Mouse (Mus musculus): ENCODE results near the gene Crtac1. TPM values are rescaled to one million over a fixed set of nuclear protein-coding genes. Genes with fewer than 3 reads are reported as not detected.

Crtac1 gene
- total RNA-seq, 2 experiments from 2014 or later = 0.34 to 0.57 TPM

- DNase-seq (ENCODE audit: low spot score in 2 of 2) = no peak
These were observed 140.5 kb downstream of the Crtac1 start for GRCm38 (mm10) chr19:42290954-42291661.

DNA sequence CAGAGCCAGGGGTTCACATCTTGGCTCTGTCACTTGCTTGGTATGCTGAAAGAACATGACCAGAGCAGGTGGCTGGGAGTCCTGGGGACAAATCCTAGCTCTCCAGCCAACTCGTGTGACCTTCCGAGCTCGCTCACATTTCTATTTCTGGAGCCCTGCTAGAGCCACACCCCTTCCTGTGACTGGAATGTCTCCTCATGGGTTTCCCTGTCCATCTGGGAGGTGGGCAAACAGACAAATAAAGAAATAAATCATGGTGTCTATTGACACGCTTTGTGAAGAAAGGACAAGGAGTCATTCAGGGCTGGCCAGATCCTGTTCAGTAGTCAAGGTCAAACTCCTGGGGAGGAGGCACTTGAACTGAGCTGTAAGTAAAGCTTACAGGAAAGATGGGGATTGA is 143.2 kb downstream of the Crtac1 start:
- DNase-seq (ENCODE audit: low spot score in 2 of 2) = no peak

DNA sequence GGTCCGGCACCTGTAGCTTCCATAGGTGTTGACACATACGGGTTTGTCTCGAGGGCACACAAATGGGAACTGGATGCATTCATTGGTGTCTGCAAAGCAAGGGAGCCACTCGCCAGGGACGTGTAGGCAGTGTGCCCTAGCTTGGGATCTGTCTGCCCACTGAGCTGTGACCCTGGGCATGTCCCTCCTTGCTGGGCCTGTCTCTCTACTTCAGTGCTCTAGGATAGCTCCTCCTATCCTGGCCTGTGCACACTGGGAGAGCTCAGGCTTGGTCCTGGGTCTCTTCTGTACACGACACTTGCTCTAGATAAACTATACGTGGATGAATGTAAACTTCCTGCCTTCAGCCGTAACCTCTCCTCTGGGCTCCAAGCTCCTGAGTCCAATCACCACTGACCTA is 147.4 kb downstream of the Crtac1 start:
- DNase-seq (ENCODE audit: low spot score in 2 of 2) = no peak

DNA sequence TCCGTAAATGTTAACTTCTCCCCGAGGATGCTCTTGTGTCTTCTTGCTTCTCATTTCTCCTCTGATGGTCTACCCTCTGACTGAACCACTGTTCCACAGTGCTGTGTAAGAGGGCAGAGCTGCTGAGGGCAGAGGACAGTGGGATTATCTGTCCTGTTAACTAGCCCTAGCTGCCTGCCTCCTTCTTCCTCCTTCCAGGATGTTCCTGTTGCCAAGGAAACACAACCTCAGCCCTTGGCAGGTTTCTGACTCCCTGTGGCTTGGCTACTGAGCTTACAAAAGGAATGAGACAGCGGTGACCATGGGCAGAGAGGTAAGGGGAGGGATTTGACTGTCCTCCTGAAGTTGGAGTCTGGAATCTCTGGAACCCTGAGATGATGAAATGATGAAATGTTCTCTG is 152.0 kb downstream of the Crtac1 start:
- DNase-seq (ENCODE audit: low spot score in 2 of 2) = no peak

DNA sequence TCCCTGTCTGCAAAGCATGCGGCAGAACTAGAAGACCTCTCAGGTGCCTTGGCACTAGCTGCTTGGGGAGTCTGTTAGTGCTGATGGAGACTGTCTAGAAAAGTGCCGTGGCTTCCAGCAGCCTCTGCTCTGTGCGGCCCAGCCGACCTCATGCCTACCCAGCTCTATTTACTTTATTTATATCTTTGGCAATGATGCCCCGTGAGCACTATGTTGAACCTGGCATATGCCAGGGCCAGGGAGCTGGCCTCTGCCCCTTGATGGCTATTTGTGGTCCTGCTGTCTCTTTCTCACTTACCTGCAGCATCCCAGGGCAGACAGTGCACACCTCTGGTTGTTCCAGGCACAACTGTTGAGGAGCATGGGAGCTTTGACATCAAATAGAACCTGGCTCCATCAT is 153.1 kb downstream of the Crtac1 start:
- DNase-seq (ENCODE audit: low spot score in 2 of 2) = no peak

- no peak for DNase-seq (ENCODE audit: low spot score in 2 of 2)
These were observed 154.3 kb downstream of the Crtac1 start for GRCm38 (mm10) chr19:42277288-42277687.

- peak; percentile 54 to 72 for DNase-seq (ENCODE audit: low spot score in 2 of 2)
These were observed 159.3 kb downstream of the Crtac1 start for GRCm38 (mm10) chr19:42272003-42272963.

- DNase-seq (ENCODE audit: low spot score in 2 of 2) = no peak
These were observed 160.4 kb downstream of the Crtac1 start for GRCm38 (mm10) chr19:42271182-42271581.

DNA sequence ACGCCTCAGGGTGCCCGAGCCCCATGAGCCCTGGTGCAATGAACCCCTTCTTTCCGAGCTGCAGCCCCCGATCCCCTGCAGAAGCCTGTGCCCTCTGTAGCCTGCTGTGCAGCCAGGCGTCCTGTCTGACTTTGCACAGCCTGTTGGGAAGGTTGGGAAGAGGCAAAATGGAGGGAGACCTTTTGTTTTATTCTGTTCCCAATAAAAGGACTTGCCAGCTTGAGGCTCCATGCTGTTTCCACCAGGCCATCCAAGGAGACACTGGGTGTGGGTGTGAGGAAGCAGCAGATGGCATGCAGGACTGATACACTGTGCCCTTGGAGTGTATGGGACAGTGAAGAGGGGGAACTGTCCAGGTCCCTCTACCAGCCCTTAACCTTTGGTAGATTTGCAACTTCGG is 161.5 kb downstream of the Crtac1 start:
- no peak for DNase-seq (ENCODE audit: low spot score in 2 of 2)

GRCm38 (mm10) chr19:42268337-42268736 is 163.2 kb downstream of the Crtac1 start:
- no peak for DNase-seq (ENCODE audit: low spot score in 2 of 2)

- DNase-seq (ENCODE audit: low spot score in 2 of 2) = no peak
These were observed 168.1 kb downstream of the Crtac1 start for GRCm38 (mm10) chr19:42263524-42263923.

DNA sequence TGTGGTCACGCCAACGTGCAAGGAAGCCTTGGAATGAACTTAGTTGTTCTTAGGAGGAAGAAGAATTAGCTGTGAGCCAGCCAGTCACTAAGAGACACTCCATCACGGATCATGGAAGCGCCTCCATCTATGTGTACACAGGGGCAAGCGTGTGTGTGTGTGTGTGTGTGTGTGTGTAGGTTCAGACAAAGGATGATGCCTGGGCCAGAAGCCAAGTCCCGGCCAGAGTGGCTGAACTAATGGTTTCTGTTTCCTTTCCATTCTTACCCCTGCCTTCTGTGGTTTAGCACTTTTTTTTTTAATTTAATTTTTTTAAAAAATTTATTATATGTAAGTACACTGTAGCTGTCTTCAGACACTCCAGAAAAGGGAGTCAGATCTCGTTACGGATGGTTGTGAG is 171.1 kb downstream of the Crtac1 start:
- DNase-seq (ENCODE audit: low spot score in 2 of 2) = no peak

DNA sequence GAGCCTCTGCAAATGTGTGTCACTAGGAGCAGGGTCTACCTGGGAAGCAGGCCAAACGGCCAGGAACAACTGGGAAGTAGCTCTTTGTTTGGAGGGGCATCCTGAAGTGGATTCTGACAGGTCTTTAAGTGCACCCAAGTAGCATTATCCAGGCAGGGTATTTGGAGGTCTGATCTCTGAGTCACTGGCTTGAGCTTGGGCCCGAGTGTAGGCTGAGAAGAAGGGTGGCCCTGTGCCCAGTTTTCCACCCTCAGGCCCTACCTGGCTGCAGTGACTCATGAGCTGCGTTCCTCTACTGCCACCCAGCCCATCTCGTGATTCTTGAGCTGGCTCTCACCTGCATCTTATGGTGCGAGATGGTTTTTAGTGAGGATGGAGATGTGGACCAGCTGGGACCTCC is 173.0 kb downstream of the Crtac1 start:
- DNase-seq (ENCODE audit: low spot score in 2 of 2) = no peak

DNA sequence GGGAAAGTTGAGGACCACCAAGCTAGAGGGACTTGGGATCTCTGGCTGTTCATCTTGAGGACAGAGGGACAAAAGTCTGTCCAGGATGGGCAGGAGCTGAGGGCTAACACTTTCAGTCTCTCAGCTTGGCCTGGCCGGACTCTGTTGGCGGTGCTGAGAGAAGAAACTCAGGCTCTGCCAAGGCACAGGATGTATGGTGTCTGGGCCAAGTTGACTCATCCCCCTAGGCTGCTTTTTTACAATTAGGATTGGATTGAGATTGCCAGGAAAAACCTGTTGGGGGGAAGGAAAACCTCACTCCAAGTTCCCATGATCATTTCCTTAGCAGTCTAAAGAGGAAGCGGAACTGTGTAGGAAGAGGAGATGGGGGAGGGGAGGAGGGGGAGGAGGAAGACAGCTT is 173.6 kb downstream of the Crtac1 start:
- no peak for DNase-seq (ENCODE audit: low spot score in 2 of 2)

GRCm38 (mm10) chr19:42257241-42257635 is 174.3 kb downstream of the Crtac1 start:
- DNase-seq (ENCODE audit: low spot score in 2 of 2) = no peak

DNA sequence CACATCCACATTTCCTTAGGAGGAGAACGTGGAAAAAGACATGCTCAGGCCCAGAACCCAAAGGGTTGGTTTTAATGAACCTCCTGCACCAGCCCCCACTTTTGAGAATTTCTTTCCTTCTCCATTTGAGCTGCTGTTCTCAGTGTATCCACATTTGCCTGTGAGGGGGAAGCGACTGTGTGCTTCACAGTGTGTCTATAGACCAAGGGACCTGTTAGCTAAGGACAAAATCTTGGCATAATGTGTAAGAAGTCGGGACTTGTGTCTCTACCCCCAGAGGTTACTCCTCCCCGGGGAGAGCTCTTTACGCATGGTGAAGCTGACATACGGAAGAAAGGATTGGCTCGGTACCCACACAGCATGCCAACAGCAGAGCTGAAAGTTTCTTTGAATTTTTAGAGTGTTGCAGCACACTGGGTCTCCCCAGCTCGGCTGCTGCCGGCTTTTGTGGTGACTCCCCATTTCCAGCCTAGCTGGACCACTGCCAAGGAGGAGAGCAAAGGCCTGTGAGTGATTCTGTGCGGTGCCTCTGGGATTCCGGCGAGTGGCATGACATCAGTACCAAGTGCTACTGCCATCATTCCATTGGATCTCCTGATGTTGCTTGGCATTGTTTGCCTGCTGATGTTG is 174.9 kb downstream of the Crtac1 start:
- DNase-seq (ENCODE audit: low spot score in 2 of 2) = no peak

DNA sequence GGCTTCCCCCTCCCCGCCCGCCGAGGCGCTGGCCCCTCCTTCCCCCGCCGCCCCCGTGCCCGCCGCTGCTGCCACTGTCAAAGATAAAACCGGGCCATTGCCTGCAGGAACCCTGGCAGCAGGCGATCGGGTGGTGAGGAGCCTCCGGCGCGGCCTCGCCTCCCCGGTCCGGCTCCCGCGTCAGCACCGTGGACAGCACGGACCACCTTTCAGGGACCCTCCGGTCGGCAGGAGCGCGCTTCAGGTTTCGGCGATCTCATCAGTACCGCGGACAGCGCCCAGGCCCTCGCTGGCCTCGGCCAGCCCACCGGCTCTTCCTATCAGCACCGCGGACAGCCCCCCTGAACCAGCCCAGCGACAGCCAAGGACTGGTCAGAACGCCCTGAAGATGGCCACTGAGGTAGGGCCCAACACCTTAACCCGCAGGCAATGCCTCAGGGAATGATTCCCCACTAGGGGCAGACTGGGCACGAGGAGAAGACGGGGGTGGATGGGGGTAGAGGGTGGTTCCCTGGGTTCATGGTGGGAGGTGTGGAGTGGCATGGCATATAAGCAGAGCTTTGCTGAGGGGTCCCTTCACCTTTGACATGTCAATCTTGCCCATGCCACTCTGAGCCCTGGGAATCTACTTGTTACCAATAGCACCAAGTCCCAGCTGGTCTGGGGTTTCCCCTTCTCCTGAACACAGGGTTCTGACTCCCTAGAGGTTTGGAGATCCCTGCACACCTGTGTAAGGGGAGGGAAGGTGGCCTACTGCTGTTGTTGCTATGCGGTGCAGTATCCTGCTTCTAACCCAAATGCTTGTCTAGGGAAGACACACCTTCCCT is 175.6 kb downstream of the Crtac1 start:
- DNase-seq (ENCODE audit: low spot score in 2 of 2) = peak; percentile 79 to 90

DNA sequence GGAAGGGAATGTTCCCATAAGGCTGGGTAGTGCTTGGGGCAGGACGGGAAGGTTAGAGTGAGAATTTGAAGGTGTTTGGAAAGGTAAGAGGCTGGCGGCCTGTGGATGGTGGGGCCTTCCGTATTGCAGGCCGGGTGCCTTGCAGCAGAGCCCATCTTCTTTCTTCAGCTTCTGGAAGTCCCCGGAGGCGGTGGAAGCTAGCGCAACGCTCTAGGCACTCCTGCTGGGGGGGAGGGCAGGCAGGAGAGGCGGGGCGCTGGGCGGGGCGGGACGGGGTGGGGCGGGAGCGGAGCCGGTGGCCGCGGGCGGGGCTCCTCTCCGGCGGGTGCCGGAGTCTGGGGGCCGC is 176.2 kb downstream of the Crtac1 start:
- no peak for DNase-seq (ENCODE audit: low spot score in 2 of 2)

- DNase-seq (ENCODE audit: low spot score in 2 of 2) = no peak
These were observed 181.3 kb downstream of the Crtac1 start for GRCm38 (mm10) chr19:42249976-42250914.

GRCm38 (mm10) chr19:42247519-42247918 is 184.1 kb downstream of the Crtac1 start, which contains the start of gene Golga7b:
Gene Golga7b, plus strand, starts transcription at chr19:42247574.
- no peak for DNase-seq (ENCODE audit: low spot score in 2 of 2)

Data from gastrocnemius, postnatal 4 days (tissue).